Mouse (Mus musculus) MEL (cell line): ENCODE measurements around the gene Snx15. TPM values are rescaled to one million over a fixed set of nuclear protein-coding genes. Genes with fewer than 3 reads are reported as not detected.

Experiments used
- DNase-seq: peaks from one replicate; pipeline ENCODE4 v3.0.0; 2011; ENCODE audit warnings: low read depth, low spot score
- H3K27ac ChIP-seq: 2 replicates; pipeline ENCODE4 v1.5.1; 2012; ENCODE audit warnings: low read depth, mild to moderate bottlenecking, control low read depth, low read length, moderate library complexity; ENCODE audit not compliant: control insufficient read depth
- H3K27me3 ChIP-seq, 2 experiments: fragments of 150-350 bp in 1 of 2; sonication (generic) in 1 of 2; 2 replicates each; pipeline ENCODE4 v1.6.1; 2012; ENCODE audit warnings: low read length in 2 of 2, mild to moderate bottlenecking in 2 of 2, improper control_type of control experiment in 1 of 2, moderate library complexity in 1 of 2; ENCODE audit not compliant: insufficient read depth in 2 of 2, control insufficient read depth in 1 of 2
- H3K36me3 ChIP-seq, 2 experiments: 2 replicates each; pipeline ENCODE4 v1.6.1; 2012 to 2014; ENCODE audit warnings: low read length in 2 of 2, improper control_type of control experiment in 1 of 2, inconsistent platforms in 1 of 2, mild to moderate bottlenecking in 1 of 2; ENCODE audit not compliant: insufficient read depth in 2 of 2, control insufficient read depth in 1 of 2
- H3K4me1 ChIP-seq, 2 experiments: fragments of 150-350 bp in 1 of 2; sonication (generic) in 1 of 2; 2 replicates each; pipeline ENCODE4 v1.6.1; 2012; ENCODE audit warnings: low read length in 2 of 2, improper control_type of control experiment in 1 of 2, mild to moderate bottlenecking in 1 of 2; ENCODE audit not compliant: insufficient read depth in 2 of 2, control insufficient read depth in 1 of 2
- H3K4me3 ChIP-seq, 2 experiments: fragments of 150-350 bp in 1 of 2; sonication (generic) in 1 of 2; 2 replicates each; pipeline ENCODE4 v1.5.1; 2012; ENCODE audit warnings: low read depth in 2 of 2, low read length in 2 of 2, mild to moderate bottlenecking in 2 of 2, moderate library complexity in 2 of 2, control low read depth in 1 of 2, improper control_type of control experiment in 1 of 2; ENCODE audit not compliant: control insufficient read depth in 1 of 2, insufficient read depth in 1 of 2
- H3K79me2 ChIP-seq: 2 replicates; pipeline ENCODE4 v1.6.1; 2012; ENCODE audit warnings: mild to moderate bottlenecking, low read length, moderate library complexity; ENCODE audit not compliant: control insufficient read depth, poor library complexity, insufficient read depth
- H3K9ac ChIP-seq: 2 replicates; pipeline ENCODE4 v1.6.1; 2012; ENCODE audit warnings: low read depth, mild to moderate bottlenecking, control low read depth, low read length, moderate library complexity; ENCODE audit not compliant: control insufficient read depth, poor library complexity, severe bottlenecking
- H3K9me3 ChIP-seq: fragments of 150-350 bp; sonication (generic); replicated peaks from 2 replicates; pipeline ENCODE4 v1.6.1; 2012; ENCODE audit warnings: mild to moderate bottlenecking, low read length, improper control_type of control experiment, moderate library complexity; ENCODE audit not compliant: insufficient read depth
- BHLHE40 ChIP-seq: IDR thresholded peaks from 2 replicates; pipeline ENCODE4 v1.6.1; 2012; ENCODE audit warnings: low read depth, mild to moderate bottlenecking, inconsistent platforms, low read length, improper control_type of control experiment, borderline replicate concordance
- CHD1 ChIP-seq: IDR thresholded peaks from 2 replicates; pipeline ENCODE4 v1.6.1; 2012; ENCODE audit warnings: low read depth, mild to moderate bottlenecking, inconsistent platforms, low read length, improper control_type of control experiment
- CHD2 ChIP-seq: IDR thresholded peaks from 2 replicates; pipeline ENCODE4 v1.6.1; 2011; ENCODE audit warnings: low read length, improper control_type of control experiment
- CTCF ChIP-seq, 3 experiments: IDR thresholded peaks in 2 of 3; conservative IDR thresholded peaks in 1 of 3; 2 replicates each; pipeline ENCODE4 v1.5.1; 2011 to 2012; ENCODE audit warnings: low read length in 3 of 3, low read depth in 2 of 3, mild to moderate bottlenecking in 2 of 3, improper control_type of control experiment in 1 of 3, inconsistent platforms in 1 of 3, mixed read lengths in 1 of 3, moderate library complexity in 1 of 3; ENCODE audit not compliant: control insufficient read depth in 1 of 3, insufficient read depth in 1 of 3, poor library complexity in 1 of 3, severe bottlenecking in 1 of 3
- E2F4 ChIP-seq: IDR thresholded peaks from 2 replicates; pipeline ENCODE4 v1.6.1; 2011; ENCODE audit warnings: low read depth, low read length, improper control_type of control experiment, borderline replicate concordance
- EP300 ChIP-seq, 2 experiments: IDR thresholded peaks; 2 replicates each; pipeline ENCODE4 v1.6.1; 2011; ENCODE audit warnings: improper control_type of control experiment in 2 of 2, low read length in 2 of 2, low read depth in 1 of 2, mild to moderate bottlenecking in 1 of 2
- GATA1 ChIP-seq: IDR thresholded peaks from 2 replicates; pipeline ENCODE4 v1.6.1; 2011; ENCODE audit warnings: low read depth, low read length, improper control_type of control experiment
- HCFC1 ChIP-seq: IDR thresholded peaks from 2 replicates; pipeline ENCODE4 v1.6.1; 2012; ENCODE audit warnings: low read depth, mild to moderate bottlenecking, inconsistent platforms, low read length, improper control_type of control experiment, moderate library complexity
- JUND ChIP-seq: IDR thresholded peaks from 2 replicates; pipeline ENCODE4 v1.6.1; 2011; ENCODE audit warnings: low read depth, mild to moderate bottlenecking, improper control_type of control experiment, low read length
- MAX ChIP-seq: IDR thresholded peaks from 2 replicates; pipeline ENCODE4 v1.6.1; 2011; ENCODE audit warnings: low read length, improper control_type of control experiment
- MAZ ChIP-seq: IDR thresholded peaks from 2 replicates; pipeline ENCODE4 v1.6.1; 2012; ENCODE audit warnings: low read depth, mild to moderate bottlenecking, inconsistent platforms, low read length, improper control_type of control experiment
- MXI1 ChIP-seq: IDR thresholded peaks from 2 replicates; pipeline ENCODE4 v1.6.1; 2011; ENCODE audit warnings: mild to moderate bottlenecking, low read depth, low read length, improper control_type of control experiment
- MYC ChIP-seq: IDR thresholded peaks from 2 replicates; pipeline ENCODE4 v1.6.1; 2011; ENCODE audit warnings: low read depth, mild to moderate bottlenecking, low read length, improper control_type of control experiment, moderate library complexity
- NELFE ChIP-seq: IDR thresholded peaks from 2 replicates; pipeline ENCODE4 v1.6.1; 2011; ENCODE audit warnings: low read depth, low read length, improper control_type of control experiment
- POLR2A ChIP-seq, 2 experiments: IDR thresholded peaks; 2 replicates each; pipeline ENCODE4 v1.6.1; 2011 to 2012; ENCODE audit warnings: low read length in 2 of 2, mild to moderate bottlenecking in 2 of 2, control low read depth in 1 of 2, improper control_type of control experiment in 1 of 2, low read depth in 1 of 2, moderate library complexity in 1 of 2; ENCODE audit not compliant: control insufficient read depth in 1 of 2, insufficient read depth in 1 of 2, poor library complexity in 1 of 2
- POLR2AphosphoS2 ChIP-seq: IDR thresholded peaks from 2 replicates; pipeline ENCODE4 v1.6.1; 2011; ENCODE audit warnings: low read length, improper control_type of control experiment
- POLR2AphosphoS5 ChIP-seq: IDR thresholded peaks from 2 replicates; pipeline ENCODE4 v1.6.1; 2012; ENCODE audit warnings: low read depth, borderline replicate concordance, mild to moderate bottlenecking, inconsistent platforms, low read length, moderate library complexity, mixed read lengths
- RAD21 ChIP-seq: IDR thresholded peaks from 2 replicates; pipeline ENCODE4 v1.6.1; 2011; ENCODE audit warnings: mild to moderate bottlenecking, low read depth, low read length, improper control_type of control experiment
- SIN3A ChIP-seq: IDR thresholded peaks from 2 replicates; pipeline ENCODE4 v1.6.1; 2012; ENCODE audit warnings: low read length, improper control_type of control experiment, inconsistent platforms
- SMC3 ChIP-seq: IDR thresholded peaks from 2 replicates; pipeline ENCODE4 v1.6.1; 2011; ENCODE audit warnings: low read depth, low read length, improper control_type of control experiment
- UBTF ChIP-seq: IDR thresholded peaks from 2 replicates; pipeline ENCODE4 v1.6.1; 2012; ENCODE audit warnings: low read depth, mild to moderate bottlenecking, inconsistent platforms, low read length, improper control_type of control experiment, moderate library complexity, borderline replicate concordance; ENCODE audit not compliant: insufficient read depth
- USF1 ChIP-seq: IDR thresholded peaks from 2 replicates; pipeline ENCODE4 v1.6.1; 2014; ENCODE audit warnings: low read depth, mild to moderate bottlenecking, inconsistent platforms, low read length, improper control_type of control experiment, moderate library complexity
- USF2 ChIP-seq, 2 experiments: IDR thresholded peaks; 2 replicates each; pipeline ENCODE4 v1.6.1; 2011 to 2012; ENCODE audit warnings: improper control_type of control experiment in 2 of 2, low read length in 2 of 2, borderline replicate concordance in 1 of 2, inconsistent platforms in 1 of 2, low read depth in 1 of 2, mild to moderate bottlenecking in 1 of 2; ENCODE audit not compliant: insufficient read depth in 1 of 2
- polyA plus RNA-seq, 2 experiments: library from polyadenylated mRNA; stranded (reverse) in 1 of 2; unstranded in 1 of 2; fragments of >175 nt in 1 of 2; fragments of >200 nt in 1 of 2; gene quantifications; 2 replicates each; pipeline versions ENCODE4 v1.2.1 to v1.2.4; 2012; ENCODE audit warnings: low replicate concordance in 2 of 2, low read depth in 1 of 2; ENCODE audit not compliant: insufficient read length in 2 of 2, insufficient read depth in 1 of 2, missing spikeins in 1 of 2
- total RNA-seq: library from RNA; depleted of rRNA; stranded (reverse); fragments of 300-350 nt; gene quantifications from 2 replicates; pipeline ENCODE4 v1.2.3, GENCODE M21; 2012

Snx15 gene
- total and polyA plus RNA-seq, 3 experiments = 20.4 to 35.3 TPM; not detected in 1

- TF ChIP-seq EP300 (IDR thresholded peaks at IDR 0.05; ENCODE audit: low read depth in 1 of 2, low read length in 2 of 2) (peak in 1 of 2 experiments; percentile 46; a peak in 2 of 4 replicates), HCFC1 (peak; percentile 55; the same call in 1 of the 2 replicates), SIN3A (peak; percentile 58; the same call in 1 of the 2 replicates), JUND (0 out of 2 replicates have a peak, but pooled peaks have one; percentile 60), UBTF (no peak), RAD21 (peak; percentile 52), POLR2AphosphoS2 (0 out of 2 replicates have a peak, but pooled peaks have one; percentile 23), USF1 (no peak), CHD1 (peak; percentile 56; the same call in 1 of the 2 replicates), USF2 (IDR thresholded peaks at IDR 0.05; ENCODE audit: borderline replicate concordance in 1 of 2, insufficient read depth in 1 of 2, low read depth in 1 of 2, low read length in 2 of 2) (no peak), MAX (no peak), CHD2 (no peak), CTCF (IDR thresholded peaks at IDR 0.05 in 2 of 3, conservative IDR thresholded peaks at IDR 0.05 in 1 of 3; ENCODE audit: control insufficient read depth in 1 of 3, insufficient read depth in 1 of 3, low read depth in 2 of 3, low read length in 3 of 3, poor library complexity in 1 of 3, severe bottlenecking in 1 of 3) (peak; percentile 61 to 72 (median 70); a peak in 5 of 6 replicates), GATA1 (no peak)
- TF ChIP-seq, all 39 proteins: peak for 21
These were observed 13.3 kb upstream of the Snx15 start, which contains the start of gene Arl2 (continued) for GRCm38 (mm10) chr19:6141394-6141749.

- H3K27ac ChIP-seq = peak within 1 kb of the TSS; percentile 93
- peak; percentile 98 for DNase-seq
- H3K79me2 ChIP-seq = peaks cover 5% of the 10 kb centered on the region; the same call in 1 of the 2 replicates
- H3K27me3 ChIP-seq = no peaks in the 10 kb centered on the region
- H3K9ac ChIP-seq = peak within 1 kb of the TSS; percentile 88
- H3K4me1 ChIP-seq = peaks cover 2 to 11% of the 10 kb centered on the region in 2 experiments; a peak in 3 of 4 replicates
- TF ChIP-seq SIN3A = peak; percentile 88
- TF ChIP-seq POLR2A (IDR thresholded peaks at IDR 0.05; ENCODE audit: control insufficient read depth in 1 of 2, insufficient read depth in 1 of 2, low read depth in 1 of 2, low read length in 2 of 2, poor library complexity in 1 of 2) = peak; percentile 70 to 77; a peak in 2 of 4 replicates
- peak; percentile 89; the same call in 1 of the 2 replicates for TF ChIP-seq NELFE
- peak; percentile 99 for TF ChIP-seq USF1
- no peak for TF ChIP-seq MYC
- TF ChIP-seq MXI1 = peak; percentile 66; the same call in 1 of the 2 replicates
- TF ChIP-seq CHD1 = peak; percentile 97
- TF ChIP-seq SMC3 = peak; percentile 22; the same call in 1 of the 2 replicates
- no peak for TF ChIP-seq CHD2
- no peak for TF ChIP-seq E2F4
- peak; percentile 66 for TF ChIP-seq MAZ
- TF ChIP-seq POLR2AphosphoS2 = 0 out of 2 replicates have a peak, but pooled peaks have one; percentile 42
- no peak for TF ChIP-seq POLR2AphosphoS5
- peak; percentile 88 for TF ChIP-seq BHLHE40
- peak in 2 of 3 experiments; percentile 79 to 92; a peak in 4 of 6 replicates for TF ChIP-seq CTCF (IDR thresholded peaks at IDR 0.05 in 2 of 3, conservative IDR thresholded peaks at IDR 0.05 in 1 of 3; ENCODE audit: control insufficient read depth in 1 of 3, insufficient read depth in 1 of 3, low read depth in 2 of 3, low read length in 3 of 3, poor library complexity in 1 of 3, severe bottlenecking in 1 of 3)
- TF ChIP-seq MAX = peak; percentile 89
- TF ChIP-seq HCFC1 = peak; percentile 74
- TF ChIP-seq USF2 (IDR thresholded peaks at IDR 0.05; ENCODE audit: borderline replicate concordance in 1 of 2, insufficient read depth in 1 of 2, low read depth in 1 of 2, low read length in 2 of 2) = peak; percentile 81 to 94; a peak in 3 of 4 replicates
- TF ChIP-seq, all 39 proteins: peak for 14
- H3K4me3 ChIP-seq = peak within 1 kb of the TSS; percentile 73 to 74
- no peaks in the 10 kb centered on the region for H3K9me3 ChIP-seq
- H3K36me3 ChIP-seq = peaks cover 0 to 7% of the 10 kb centered on the region in 2 experiments; a peak in 2 of 4 replicates
These were observed 12.7 kb upstream of the Snx15 start, which contains the start of gene Batf2 for GRCm38 (mm10) chr19:6140678-6141393. Gene Batf2 (plus strand): TSS chr19:6140983.
